Mouse (Mus musculus) embryo, embryonic 9.5 days (tissue): ENCODE data around the gene Cacna1e.

Experiments
- DNase-seq: peaks from one replicate; pipeline ENCODE4 v3.0.0-alpha.2; 2017; ENCODE audit errors: extremely low spot score

Gene Cacna1e

DNA sequence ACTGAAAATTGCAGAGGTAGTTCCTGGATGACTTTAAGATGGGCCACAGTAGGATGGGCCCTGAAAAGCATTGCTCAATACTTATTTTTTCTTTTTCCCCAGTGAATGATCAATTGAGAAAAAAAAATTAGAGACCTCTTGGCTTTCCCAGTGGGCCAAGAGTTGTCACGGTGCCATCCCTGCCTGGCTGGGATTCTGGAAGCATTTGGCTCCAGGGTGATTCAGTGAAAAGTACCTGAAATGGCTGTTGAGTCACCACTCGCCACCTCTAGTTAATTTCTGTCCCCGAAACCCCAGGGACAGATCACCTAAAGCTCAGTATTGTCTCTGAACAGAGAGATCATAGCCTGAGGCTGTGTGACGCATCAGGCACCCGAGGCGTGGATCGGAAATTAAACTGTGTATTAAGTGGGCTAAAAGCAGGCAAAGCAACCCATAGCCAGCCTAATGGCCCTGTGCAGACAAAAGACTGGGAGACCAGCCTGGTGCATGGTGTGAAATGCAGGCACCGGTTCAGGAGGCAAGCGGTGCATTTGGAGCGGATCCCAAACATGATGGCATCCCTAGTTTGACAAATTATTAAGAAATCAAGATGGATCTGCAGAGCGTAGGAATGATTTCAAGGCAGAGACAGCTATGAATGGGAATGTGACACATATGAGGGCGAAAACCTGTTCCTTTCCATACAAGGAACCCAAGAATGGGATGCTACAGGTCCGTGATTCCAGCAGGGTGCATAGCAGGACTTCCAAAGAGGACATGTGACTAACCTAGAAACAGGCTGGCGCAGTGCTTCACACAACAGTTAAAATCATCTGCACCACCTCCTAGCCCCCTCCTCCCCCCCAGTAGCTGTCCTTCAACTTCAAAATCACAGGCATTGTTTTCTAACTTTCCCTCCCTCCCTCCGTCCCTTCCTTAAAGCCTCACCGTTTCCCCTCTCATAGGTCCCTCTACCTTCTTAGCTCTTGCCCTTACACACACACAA lies 261.3 kb downstream of the Cacna1e start:
- no peak for DNase-seq

DNA sequence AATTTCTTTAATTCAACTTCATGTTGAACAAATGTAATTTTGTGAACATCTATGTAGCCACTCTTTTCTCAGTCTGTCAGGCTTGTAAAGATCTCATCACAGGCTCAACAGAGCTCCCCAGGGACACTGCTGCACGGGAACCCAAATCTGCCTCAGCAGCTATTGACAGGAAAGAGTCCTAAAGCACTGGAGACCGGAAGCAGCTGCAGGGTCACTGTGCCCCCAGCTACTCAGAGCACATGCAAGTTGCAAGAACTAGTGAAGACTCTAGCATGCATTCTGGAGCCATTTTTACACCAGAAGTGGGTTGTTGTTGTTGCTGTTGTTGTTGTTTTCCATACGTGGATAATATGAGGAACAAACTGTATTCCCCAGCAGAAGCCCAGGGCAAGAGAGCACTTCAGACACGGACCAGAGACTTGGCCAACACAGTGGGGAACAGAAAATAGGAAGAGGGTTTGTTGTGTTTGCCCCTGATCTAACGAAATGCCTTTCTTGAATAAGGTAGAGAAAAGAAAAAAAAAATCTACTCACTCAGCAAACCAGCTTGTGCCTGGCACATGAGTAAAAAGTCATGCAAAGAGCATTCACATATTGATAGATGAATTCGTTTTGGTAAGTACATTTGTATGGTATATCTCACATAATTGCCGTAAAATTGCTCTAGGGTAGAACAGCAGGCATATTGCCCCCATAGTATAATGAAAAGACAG lies 266.4 kb downstream of the Cacna1e start:
- no peak for DNase-seq

DNA sequence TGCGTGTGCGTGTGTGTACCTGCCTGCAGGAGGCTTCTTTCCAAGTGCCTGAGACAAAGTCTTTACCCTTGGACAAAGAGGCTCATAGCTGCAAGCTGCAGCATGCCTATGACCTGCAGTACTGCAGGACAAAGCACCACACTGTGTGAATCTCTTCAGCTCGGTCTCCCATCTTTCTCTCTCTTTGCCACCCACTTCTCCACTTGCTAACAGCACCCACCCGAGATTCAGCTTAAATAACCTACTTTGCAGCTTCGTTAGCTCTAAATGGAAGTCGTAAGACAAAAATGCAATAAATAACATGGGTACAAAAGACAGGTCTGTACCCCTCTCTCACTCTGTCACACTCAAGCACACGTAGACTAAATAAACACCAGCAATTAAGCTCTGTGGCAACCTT lies 268.5 kb downstream of the Cacna1e start:
- no peak for DNase-seq

DNA sequence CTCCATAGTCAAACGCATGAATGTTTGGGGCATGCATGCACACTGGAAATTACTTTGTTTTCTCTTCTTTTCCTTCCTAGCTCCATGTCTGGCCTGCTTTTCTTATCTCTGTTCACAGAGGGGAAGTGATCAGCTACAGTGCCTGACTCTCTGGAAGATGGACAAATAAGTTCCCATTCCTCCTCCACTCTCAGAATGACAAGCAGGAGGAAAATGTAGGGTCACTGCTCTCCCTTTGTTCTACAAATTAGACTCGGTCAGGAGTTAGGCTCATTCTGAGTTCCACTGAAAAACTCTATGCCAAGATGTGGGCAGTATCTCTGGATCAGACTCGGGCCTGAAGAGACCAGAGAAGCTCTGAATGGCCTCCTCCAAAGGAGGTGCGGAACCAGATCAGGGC lies 275.8 kb downstream of the Cacna1e start:
- DNase-seq: no peak

DNA sequence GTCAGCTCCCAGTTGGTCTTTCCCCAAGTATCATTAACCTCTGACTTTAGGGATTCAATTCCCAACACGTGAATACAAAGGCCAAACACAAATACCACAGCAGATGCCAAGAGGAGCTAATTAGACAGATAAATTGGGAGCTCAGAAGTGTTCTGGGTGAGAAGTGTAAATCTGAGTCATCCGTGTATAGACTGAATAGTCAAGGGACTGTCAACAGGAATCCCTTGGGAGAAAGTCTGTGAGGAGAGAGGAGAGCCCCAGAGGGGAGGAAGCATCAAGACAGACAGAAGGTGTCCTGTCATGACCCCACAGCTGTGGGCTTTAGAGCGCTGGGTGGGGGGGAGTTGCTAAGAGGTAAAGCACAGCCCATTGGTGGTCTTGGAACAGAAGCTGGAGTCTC lies 276.9 kb downstream of the Cacna1e start:
- no peak for DNase-seq

DNA sequence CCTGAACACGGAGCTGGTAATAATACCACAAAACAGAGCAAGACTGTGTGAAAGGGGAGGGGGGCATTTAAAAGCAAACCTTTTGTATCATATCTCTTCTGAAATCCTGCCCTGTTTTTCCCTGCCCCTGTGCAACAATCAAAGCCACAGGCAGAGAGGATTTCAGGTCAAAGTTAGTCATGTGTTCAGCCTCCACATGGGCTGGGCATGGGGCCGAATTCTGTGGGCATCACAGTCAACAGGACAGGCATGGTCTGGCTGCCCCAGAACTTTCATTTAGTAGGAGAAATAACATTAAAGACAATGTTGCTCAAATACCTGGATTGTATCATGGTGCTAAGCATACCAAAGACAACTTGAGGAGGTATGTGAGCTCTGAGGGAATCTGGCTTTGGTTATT lies 278.7 kb downstream of the Cacna1e start:
- DNase-seq: no peak

DNA sequence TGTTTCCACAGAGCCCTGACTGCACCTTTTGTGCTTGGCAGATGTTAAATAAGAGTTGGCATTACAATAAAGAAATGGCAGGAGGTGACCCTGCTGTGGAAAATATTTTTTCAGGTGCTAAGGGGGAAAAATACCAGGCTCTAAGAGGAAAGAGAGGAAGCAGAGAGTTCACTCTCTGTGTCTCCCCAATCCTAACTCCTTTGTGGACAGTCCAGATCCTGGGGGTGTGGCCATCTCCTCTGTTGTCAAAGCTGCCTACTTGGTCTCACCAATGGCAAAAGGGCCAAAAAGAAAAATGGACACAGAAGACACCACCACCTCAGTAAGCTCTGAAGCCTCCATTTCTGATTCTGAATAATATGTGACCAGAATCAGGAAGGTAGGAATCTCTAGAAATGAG lies 280.5 kb downstream of the Cacna1e start:
- DNase-seq: no peak

DNA sequence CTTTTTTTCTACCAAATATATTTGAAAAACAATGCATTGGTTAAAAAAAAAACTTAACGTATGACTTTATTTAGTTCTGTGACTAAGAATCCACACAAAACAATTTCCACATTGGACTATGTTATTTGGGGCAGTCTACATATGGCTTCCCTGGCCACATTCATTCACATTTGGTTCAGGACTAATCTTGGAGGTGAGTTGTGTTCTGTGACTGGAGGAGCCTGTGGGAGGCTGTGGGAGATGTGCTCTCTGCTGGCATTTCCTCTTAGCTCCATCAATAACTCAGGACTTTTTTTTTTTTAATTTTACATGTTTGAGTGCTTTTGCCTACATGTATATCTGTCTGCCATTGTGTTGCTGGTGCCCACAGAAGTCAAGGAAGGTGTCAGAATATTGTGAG lies 281.8 kb downstream of the Cacna1e start:
- no peak for DNase-seq

DNA sequence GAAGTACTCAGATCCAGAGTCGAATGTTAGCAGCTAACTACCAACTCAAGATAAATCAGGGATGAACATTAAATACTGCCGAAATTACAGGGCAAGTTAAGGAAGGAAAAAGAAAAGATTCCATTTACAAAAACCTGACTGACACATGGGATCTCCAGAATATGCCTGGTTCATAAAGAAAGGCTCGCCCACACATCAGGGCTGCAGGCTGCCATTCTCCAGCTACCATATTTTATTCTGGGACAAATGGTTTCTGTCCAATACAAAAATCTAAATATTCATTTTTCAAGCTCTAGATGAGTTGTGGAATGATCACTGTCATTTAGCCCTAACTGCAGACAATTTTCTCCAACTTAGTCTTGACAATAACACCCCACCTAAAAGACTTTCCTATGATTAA lies 301.8 kb downstream of the Cacna1e start:
- DNase-seq: no peak

DNA sequence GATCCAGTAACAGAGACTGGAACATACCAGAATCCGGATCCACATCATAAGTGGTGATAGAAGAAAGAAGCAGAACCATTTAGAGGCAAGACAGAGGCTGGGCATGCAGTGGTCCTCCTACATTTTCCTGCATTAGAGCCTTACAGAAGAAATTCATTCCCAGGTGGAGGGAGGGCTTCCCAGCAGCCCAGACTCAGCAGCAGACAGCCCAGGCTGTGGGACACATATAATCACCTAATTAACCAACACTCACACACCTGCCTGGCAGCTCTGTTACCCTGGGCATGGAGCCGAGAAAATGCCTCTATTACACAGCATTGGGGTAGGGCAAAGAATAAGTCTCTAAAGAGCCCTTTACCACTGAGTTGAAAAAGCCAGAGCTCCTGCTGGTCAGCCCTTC lies 304.4 kb downstream of the Cacna1e start:
- DNase-seq: no peak

DNA sequence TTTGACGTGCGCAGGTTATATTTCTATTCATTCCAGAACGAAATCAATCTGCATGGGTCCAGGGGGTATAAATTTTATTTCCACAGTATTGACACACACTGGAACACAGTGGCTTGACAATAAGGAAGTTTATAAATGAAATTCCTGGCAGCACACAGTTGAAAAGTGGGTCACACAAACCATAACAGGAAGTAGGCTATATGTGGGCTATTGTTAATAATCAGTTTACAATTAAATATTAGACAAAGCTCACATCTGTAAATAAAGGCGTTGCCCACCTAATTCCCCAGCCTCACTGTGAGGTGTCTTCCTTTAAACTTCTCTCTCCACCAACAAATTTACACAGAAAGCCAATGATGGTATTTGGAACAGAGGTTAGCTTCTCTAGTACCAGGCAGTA lies 305.6 kb downstream of the Cacna1e start:
- no peak for DNase-seq

DNA sequence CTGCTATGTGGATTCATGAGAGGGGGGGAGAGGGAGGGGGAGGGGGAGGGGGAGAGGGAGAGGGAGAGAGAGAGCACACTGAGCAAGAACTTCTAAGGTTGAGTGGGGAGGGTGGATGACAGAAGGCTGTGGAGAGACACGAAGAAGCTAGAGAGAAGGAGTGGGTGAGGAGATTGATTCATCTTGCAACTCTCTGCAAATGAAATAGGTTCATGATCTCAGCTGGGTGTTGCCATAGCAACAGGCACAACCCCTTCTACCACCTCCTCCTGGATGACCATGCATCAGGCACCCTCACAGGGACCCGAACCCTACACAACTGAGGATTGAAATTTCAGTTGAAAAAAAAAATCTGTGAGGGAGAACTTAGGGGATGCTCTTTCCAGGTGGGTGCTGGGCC lies 307.9 kb downstream of the Cacna1e start:
- DNase-seq: no peak

DNA sequence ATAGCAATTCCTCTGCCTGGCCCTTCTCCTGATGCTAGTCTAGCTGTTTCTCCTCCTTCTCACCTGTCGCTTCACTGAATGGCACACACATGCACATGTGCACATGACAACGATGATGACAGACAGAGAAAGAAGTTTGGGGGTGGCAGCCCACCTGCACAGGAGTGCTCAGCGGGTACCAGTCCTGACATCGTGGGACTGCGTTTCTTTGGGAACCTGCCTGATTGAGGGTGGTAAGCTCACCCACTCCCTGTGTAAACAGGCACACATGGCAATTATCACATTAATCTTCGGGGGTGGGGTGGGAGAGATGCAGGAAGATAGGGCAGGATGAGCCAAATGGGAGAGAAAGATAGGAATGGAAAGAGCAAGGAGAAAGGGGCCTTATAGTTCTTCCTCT lies 318.3 kb downstream of the Cacna1e start:
- no peak for DNase-seq

DNA sequence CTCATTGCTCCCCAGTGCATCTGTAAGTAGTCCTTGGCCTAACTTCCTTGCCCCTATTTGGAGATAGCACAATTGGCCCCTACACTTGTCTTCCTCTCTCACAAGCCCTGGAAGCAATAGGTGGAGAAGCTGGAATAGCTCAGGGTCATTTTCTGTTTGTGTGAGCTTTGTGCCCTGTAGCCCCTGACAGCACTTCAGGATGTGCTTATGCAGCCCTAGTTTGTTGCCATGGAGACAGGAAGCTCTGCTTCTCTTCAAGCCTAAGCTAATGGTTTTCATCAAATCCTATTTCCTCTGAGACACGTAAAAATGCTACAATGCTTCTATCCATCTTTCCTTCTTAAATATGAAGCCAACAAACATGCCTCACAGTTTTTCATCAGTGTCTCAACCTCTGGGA lies 328.5 kb downstream of the Cacna1e start:
- DNase-seq: no peak

DNA sequence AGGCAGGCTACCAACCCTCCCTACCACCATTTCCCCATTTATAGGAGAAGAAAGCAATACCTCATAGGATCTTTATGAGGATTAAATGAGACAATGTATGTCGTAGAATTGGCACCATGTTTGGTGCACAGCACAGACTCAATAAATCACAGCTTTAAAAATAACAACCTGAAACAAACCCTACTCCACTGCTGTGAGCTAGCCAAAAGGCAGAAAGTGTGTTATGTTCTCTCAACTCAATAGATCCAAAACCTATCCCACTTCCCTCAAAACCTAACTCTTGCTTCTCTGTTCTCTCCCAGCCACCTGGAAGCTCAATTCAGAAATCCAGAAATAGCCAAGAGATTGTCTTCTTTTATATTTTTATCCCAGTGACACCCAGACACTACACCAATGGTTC lies 331.2 kb downstream of the Cacna1e start:
- DNase-seq: no peak

DNA sequence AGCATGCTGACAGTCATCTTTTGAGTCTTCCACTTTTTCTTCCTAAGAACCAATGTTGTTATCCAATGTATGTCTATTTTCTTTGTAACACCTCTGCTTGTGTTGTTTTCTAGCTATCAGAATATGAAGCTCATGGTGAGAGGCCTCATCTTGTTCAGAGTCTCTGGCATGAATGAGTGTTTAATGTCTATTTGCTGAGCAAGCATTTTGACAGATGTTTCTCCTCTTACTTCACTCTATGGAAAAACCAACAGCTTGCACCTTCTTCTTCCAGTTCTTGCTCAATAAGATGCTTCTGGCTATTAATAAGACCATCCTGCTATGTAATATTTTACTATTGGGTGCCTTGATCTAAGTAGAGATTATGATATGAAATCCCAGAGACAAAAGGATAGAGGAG lies 346.9 kb downstream of the Cacna1e start:
- no peak for DNase-seq

DNA sequence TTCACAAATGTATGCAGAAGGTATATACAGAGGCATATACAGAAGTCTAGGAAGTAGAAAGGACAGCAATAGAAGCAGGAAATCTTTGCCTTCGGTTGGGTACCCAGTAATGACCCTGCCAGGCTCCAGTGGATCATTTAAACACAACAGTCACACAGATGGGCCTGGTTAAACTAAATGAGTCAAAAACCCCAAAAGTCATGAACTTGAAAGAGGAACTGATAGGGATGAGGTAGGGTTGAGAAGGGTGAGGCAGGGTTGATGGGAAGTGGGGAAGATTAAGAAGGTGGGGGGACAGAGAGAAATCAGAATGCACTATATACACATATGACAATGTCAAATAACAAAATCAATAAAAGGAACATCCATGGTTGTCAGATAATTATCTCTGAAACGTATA lies 347.5 kb downstream of the Cacna1e start:
- no peak for DNase-seq

DNA sequence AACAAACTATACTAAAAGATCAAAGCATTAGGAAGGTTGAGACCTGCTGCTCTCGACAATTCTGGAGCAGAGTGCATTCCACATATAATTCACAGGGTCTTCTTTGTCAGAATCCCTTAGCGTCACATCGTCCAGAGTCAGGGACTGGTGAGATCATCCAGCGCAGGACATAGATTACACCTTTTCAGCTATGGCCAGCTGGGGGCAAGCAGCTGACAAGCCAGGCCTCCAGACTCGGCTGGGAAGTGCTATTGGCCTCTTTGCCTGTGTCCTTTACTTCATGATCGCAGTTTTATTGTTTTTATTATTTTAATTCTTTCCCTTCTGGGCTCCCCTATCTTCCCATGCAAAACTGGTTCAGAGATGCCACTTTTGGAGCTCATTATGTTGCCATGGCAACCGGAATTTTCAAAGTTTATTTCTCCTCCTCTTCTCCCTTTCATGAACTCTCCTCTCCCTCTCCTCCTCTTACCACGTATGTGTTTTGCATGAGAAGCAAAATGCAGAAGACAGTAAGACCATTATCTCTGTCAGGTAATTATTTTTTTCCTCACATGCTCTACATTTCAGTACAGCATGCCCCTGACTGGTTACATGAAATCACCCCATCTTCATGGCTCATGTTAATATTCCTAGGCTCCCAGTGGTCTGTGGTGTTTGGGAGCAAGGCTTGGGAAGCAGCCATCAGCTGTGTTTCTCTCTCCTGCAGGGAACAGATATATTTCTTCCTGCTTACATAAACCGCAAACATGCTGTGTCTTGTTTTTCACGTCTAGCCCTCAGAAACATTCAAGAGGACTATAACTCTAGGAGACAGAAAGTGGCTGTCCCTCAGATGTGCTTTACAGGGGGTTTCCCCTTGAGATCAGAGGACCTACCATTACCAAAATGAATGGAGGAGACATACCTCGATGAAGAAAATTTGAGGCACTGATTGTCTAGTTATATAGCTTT lies 351.0 kb downstream of the Cacna1e start:
- no peak for DNase-seq

DNA sequence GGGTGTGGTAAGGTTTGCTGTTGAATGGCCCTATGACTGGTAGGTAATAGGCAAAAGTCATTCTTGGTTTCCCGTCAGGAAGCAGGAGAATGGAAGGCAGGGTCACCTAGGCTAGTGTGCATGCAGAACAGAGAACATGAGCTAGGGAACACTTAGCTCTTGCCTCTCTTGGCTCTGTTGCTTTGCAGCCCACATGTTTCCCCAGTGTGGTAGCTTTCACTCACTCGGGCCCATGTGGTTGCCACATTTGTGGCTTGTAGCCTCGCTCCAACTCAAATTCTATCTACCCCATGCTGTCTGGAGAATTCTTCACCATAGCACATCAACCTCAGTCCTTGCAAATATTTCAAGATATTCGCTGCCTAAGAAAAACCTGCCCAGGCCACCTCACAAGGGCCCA lies 354.6 kb downstream of the Cacna1e start:
- DNase-seq: no peak

DNA sequence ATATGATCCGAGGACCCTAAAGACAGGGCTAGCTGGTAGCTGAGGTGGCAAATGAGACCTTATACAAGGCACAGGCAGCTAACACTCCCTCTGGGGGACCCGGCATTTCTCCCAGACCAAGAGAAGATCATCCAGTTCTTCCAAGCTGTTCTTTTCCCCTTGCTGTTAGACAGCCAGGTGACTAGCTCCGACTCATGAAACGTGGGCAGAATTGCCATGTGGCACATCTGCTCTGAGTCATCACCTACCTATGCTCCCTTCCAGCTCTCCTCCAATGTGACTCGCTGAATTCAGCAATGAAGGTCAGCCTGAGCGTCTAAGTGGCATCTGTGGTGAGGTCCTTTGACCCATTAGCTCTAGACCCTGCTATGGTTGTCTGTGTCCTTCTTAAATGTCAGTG lies 355.5 kb downstream of the Cacna1e start:
- DNase-seq: no peak

DNA sequence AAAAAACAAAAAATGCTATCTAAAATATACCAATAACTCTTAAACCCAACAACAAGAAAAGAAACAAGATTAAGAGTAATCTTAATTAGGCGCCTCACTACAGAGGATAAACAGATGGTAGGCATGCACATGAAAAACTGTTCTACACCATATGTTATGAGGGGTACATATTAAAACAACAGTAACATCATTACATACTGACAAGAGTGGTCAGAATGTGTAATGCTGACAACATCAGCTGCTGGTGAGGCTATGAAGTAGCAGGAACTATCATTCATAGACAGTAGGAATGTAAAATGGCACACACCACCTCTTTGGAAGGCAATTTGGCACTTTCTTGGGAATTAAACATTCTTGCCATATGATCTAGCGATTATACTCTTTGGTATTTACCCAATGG lies 363.6 kb downstream of the Cacna1e start:
- DNase-seq: no peak

DNA sequence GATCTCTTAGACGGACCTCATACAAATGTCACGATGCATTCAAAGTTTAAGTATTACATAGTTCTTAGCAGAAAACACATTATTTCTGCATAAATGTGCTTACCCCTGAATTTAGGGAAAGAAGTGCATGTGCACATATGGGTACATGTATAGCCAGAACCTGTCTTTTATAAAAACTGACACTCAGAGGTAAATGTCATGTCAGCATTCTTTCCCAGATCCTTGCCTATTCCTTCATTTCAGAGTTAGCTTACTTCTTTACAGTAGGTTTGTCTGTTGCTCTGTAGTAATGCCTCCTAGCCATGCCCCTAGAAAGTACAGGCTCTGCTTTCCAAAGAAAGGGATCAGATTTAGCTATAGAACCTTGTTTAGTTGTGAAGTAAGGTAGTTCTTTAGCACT lies 369.0 kb downstream of the Cacna1e start:
- DNase-seq: no peak
